Mouse (Mus musculus) stomach, embryonic 16.5 days (tissue): ENCODE data around the gene Fgd2. TPM values are rescaled to one million over a fixed set of nuclear protein-coding genes. Genes with fewer than 3 reads are reported as not detected.
"Not testable (repeated sequence)": the region's sequence is repeated elsewhere in the genome, so short reads cannot be mapped to it uniquely, and the experiment has no call there.

ENCODE experiments used
- ATAC-seq: fragments of 200-750 bp; cut with Nextera tagmentation; 2 replicates; pipeline ENCODE4 v1.8.0; 2017; ENCODE audit warnings: moderate number of reproducible peaks, moderate TSS enrichment; ENCODE audit not compliant: insufficient read depth, low FRiP score
- H3K27ac ChIP-seq: fragments of 300-500 bp; sonication (generic); 2 replicates; pipeline ENCODE4 v1.5.1; 2014; ENCODE audit warnings: low read length
- H3K27me3 ChIP-seq: fragments of 300-500 bp; sonication (generic); 2 replicates; pipeline ENCODE4 v1.6.1; 2014; ENCODE audit warnings: low read length, control low read depth, mixed read lengths; ENCODE audit not compliant: control insufficient read depth, insufficient read depth
- H3K36me3 ChIP-seq: fragments of 300-500 bp; sonication (generic); 2 replicates; pipeline ENCODE4 v1.6.1; 2014; ENCODE audit warnings: low read length; ENCODE audit not compliant: control insufficient read depth, insufficient read depth
- H3K4me1 ChIP-seq: fragments of 300-500 bp; sonication (generic); 2 replicates; pipeline ENCODE4 v1.6.1; 2014; ENCODE audit warnings: low read length, control low read depth, mixed read lengths; ENCODE audit not compliant: control insufficient read depth, insufficient read depth
- H3K4me2 ChIP-seq: fragments of 300-500 bp; sonication (generic); 2 replicates; pipeline ENCODE4 v1.6.1; 2014; ENCODE audit warnings: low read depth, low read length, mixed read lengths
- H3K4me3 ChIP-seq: fragments of 300-500 bp; sonication (generic); replicated peaks from 2 replicates; pipeline ENCODE4 v1.5.1; 2014; ENCODE audit warnings: mild to moderate bottlenecking, low read length
- H3K9ac ChIP-seq: fragments of 300-500 bp; sonication (generic); 2 replicates; pipeline ENCODE4 v1.6.1; 2014; ENCODE audit warnings: low read length
- H3K9me3 ChIP-seq: fragments of 300-500 bp; sonication (generic); replicated peaks from 2 replicates; pipeline ENCODE4 v1.6.1; 2016; ENCODE audit warnings: low read length, control low read depth; ENCODE audit not compliant: control insufficient read depth
- WGBS: fragments of 180-500 bp; shearing (Covaris S2); extraction: QIAGEN DNeasy Blood & Tissue Kit; methylation state at CpG from one replicate; pipeline ENCODE4 v1.1.7; 2014; 5-methylcytosine and 5-hydroxymethylcytosine counted together
- polyA plus RNA-seq: library from polyadenylated mRNA; unstranded; fragments of >200 nt; fragmentation: Nextera tagmentation; extraction: Ambion mirVana; gene quantifications from 2 replicates; pipeline ENCODE4 v1.2.1, GENCODE M21; 2015

Fgd2 gene
- polyA plus RNA-seq, 1 experiment from 2014 or later = 13.1 TPM

DNA sequence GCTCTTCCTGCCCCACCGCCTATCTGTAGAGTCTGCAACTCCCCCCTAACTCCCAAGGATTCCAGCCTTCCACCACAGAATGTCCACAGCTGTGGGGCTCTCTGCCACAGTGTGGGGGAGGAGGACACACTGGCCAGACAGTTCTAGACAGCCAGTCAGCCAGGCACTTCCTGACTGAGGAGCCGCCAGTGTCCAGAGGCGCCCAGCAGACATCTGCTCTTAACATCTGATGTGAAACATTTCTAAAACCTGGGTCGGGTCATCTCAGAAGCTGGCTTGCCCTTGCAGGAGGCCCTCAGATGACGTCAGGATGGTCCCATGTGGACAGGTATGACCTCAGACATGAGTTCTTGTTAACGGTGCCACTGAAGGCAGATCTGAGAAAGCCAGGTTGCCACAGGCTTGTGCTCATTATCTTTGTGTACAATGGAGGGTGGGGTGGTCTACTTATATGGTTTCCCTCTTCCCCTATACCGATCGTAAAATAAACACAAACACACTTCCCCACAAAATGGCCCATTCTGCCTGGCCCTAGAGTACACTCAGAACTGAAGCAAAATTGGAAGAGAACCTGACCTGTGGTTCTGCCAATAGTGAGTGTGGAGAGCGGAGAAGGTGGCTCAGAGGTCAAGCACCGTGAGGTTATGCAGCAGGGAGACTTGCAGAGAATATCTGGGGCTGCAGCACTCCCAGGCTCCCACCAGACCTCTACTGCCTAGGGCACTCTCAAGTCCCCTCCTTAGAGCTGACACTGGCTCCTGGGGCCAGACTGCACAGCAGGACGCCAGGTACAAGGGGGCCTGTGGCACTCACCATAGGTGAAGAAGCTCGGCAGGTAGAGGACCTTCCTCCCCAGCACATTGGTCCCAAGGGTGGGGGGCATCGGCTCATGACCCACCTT, 18.5 kb upstream of the Fgd2 start:
- H3K4me1 ChIP-seq = peaks cover 39% of the 10 kb centered on the region
- whole genome bisulfite sequencing = 37% methylated on average over 13 of the region's 13 CpGs
- no peaks in the 10 kb centered on the region for H3K27me3 ChIP-seq
- peak; percentile 73 for ATAC-seq
- H3K4me3 ChIP-seq = 0 out of 2 replicates have a peak overlapping the region, but pooled peaks have one; percentile 10
- peak overlapping the region; percentile 55 for H3K9ac ChIP-seq
- H3K4me2 ChIP-seq = peak overlapping the region; percentile 22; the same call in 1 of the 2 replicates
- no peaks in the 10 kb centered on the region for H3K9me3 ChIP-seq
- H3K27ac ChIP-seq = peak overlapping the region; percentile 84
- H3K36me3 ChIP-seq = peaks cover 18% of the 10 kb centered on the region; the same call in 1 of the 2 replicates

DNA sequence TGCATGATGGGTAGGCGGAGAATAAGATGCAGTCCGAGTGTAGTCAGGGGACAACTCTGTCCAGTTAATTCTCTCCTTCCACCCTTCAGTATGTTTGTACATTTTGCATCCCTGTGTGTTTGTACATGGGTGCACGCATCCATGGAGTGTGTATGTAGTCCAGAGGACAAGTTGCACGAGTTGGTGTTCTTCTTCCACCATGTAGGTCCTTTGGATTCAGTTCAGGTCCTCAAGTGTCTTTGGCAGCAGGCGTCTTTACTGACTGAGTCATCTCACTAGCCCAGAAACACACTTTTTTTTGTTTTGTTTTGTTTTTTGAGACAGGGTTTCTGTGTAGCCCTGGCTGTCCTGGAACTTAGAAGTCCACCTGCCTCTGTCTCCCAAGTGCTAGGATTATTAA, 17.5 kb upstream of the Fgd2 start:
- no peak overlapping the region for H3K27ac ChIP-seq

DNA sequence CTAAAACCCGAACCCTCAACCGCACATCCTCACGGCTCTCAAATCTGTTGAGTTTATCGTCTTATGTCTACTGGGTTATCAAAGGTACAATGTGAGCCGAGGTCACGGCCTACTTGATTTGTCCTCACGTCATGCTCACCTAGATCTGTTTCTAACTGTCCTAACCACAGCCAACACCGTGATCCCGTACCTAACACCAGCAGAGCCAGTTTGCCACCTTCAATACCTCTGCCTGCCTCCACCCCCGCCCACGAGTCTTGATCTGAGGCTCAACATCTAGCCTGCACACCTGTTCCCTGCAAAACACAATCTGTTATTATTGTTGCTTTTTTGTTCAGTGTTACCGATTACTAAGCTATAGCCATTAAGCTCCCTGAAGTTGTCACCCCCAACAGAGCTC, 15.4 kb upstream of the Fgd2 start:
- Histone ChIP-seq H3K9me3 (no peaks in the 10 kb centered on the region), H3K4me2 (no peak overlapping the region), H3K27me3 (no peaks in the 10 kb centered on the region), H3K36me3 (0 out of 2 replicates have a peak, but pooled peaks cover 12% of the 10 kb centered on the region), H3K4me1 (peaks cover 46% of the 10 kb centered on the region), H3K9ac (no peak overlapping the region), H3K27ac (no peak overlapping the region), H3K4me3 (no peak overlapping the region)
- WGBS = 83% methylated on average over 12 of the region's 12 CpGs
- no peak for ATAC-seq

More for the DNA sequence above, 17.5 kb upstream of the Fgd2 start:
- no peak overlapping the region for H3K4me2 ChIP-seq
- 84% methylated on average over 5 of the region's 5 CpGs for WGBS
- ATAC-seq = no peak
- H3K4me3 ChIP-seq = no peak overlapping the region
- no peaks in the 10 kb centered on the region for H3K9me3 ChIP-seq
- H3K36me3 ChIP-seq = peaks cover 15% of the 10 kb centered on the region; the same call in 1 of the 2 replicates
- H3K9ac ChIP-seq = no peak overlapping the region
- H3K4me1 ChIP-seq = peaks cover 42% of the 10 kb centered on the region
- H3K27me3 ChIP-seq = no peaks in the 10 kb centered on the region

DNA sequence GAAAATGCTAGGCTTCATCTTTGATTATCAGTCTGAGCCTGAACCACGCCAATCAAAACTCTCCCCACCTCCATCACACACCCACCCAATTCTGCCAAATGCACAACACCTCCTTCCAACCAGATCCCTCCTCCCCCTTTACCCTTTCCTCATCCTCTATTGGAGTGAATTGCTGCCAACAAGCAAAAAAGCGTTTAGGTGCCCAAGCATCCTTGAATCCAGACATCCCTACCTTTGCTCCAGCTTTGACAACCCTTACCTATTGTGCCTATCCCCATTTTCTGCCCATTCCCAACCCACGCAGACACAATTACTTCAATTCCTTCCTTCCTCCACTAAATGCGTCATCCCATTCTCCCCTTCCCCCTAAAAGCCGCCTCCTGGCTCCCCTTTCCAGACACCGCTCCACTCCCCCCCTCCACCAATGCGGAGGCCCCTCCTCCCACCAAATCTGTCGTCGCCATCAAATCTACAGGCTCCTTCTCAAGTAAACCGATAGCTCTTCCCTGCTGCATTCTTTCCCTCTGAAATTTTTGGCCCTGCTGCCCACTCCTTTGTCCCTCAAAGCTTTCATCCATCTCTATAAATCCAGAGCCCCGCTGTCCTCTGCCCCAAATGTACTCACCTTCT, 14.1 kb upstream of the Fgd2 start:
- no peak for ATAC-seq
- peaks cover 36% of the 10 kb centered on the region for H3K4me1 ChIP-seq
- H3K4me3 ChIP-seq = peak overlapping the region; percentile 74
- H3K27me3 ChIP-seq = no peaks in the 10 kb centered on the region
- H3K36me3 ChIP-seq = 0 out of 2 replicates have a peak, but pooled peaks cover 9% of the 10 kb centered on the region
- no peaks in the 10 kb centered on the region for H3K9me3 ChIP-seq
- H3K4me2 ChIP-seq = peak overlapping the region; percentile 88
- H3K9ac ChIP-seq = peak overlapping the region; percentile 89
- 2% methylated on average over 11 of the region's 11 CpGs for WGBS
- H3K27ac ChIP-seq = peak overlapping the region; percentile 84

DNA sequence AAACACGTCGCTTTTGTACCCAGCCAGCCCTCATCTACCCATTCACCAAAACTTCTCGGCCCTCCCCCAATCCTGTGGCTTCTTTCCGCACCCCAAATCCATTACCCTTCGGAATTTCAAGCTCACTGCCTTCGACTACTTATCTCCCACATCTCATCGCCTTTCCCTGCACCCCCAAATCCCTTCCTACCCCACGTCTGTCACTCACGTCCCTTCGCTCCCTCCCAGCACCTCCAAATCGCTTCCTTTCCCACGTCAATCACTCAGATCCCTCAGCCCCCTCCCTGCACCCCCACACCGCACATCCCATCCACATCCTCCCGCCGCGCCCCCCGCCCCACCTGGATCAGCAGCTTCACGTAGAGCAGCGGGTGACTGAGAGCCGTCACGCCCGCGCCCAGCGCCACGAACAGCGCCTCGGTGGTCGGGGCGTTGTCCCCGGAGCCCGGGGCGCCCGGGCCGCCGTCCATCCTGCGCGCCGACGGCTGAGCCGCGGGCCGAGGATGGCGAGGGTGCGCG, 13.5 kb upstream of the Fgd2 start:
- under 1% methylated on average over 45 of the region's 45 CpGs for WGBS
- Histone ChIP-seq H3K9ac (peak overlapping the region; percentile 89), H3K4me1 (peaks cover 30% of the 10 kb centered on the region), H3K36me3 (0 out of 2 replicates have a peak, but pooled peaks cover 9% of the 10 kb centered on the region), H3K27me3 (no peaks in the 10 kb centered on the region), H3K27ac (peak overlapping the region; percentile 84), H3K4me2 (peak overlapping the region; percentile 88), H3K4me3 (peak overlapping the region; percentile 74), H3K9me3 (no peaks in the 10 kb centered on the region)
- no peak; the same call in 1 of the 2 replicates for ATAC-seq

DNA sequence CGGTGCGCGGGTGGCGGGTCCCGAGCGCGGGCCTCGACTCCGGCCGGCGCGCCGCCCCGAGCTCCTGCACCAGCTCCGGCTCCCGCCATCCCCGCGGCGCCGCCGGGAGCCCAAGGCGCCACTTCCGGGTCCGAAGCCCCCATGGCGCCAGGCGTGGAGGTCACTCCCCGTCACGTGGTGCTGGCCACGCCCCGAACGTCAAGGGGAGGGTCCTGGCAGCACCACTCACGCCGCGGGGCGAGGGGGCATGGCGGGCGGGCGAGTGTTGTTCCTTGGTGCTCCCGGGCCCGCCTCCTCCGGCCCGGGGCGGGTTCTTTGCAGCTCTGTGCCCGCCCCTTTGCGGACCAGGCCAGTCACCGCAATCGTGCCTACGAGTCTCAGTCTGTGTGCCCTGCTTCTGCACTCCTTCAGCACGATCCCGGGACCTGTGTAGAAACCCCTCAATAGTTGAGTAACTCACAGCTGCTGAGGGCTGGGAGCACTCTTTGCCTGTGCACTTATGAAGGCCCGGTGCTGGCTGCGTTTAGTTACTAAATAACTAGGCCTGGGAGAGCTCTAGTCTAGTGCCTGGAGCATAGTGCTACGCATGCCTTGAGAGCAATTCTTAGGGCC, 13.0 kb upstream of the Fgd2 start, which contains the start of gene Mtch1:
Mtch1 (minus strand) TSS at position 290 of the 612 bp plus-strand sequence.
- peaks cover 24% of the 10 kb centered on the region for H3K4me1 ChIP-seq
- peak within 1 kb of the TSS; percentile 89 for H3K9ac ChIP-seq
- H3K4me2 ChIP-seq = peak within 1 kb of the TSS; percentile 88
- H3K9me3 ChIP-seq = no peaks in the 10 kb centered on the region
- H3K4me3 ChIP-seq = peak within 1 kb of the TSS; percentile 74
- no peaks in the 10 kb centered on the region for H3K27me3 ChIP-seq
- H3K27ac ChIP-seq = peak within 1 kb of the TSS; percentile 94
- peak; percentile 98 for ATAC-seq
- H3K36me3 ChIP-seq = 0 out of 2 replicates have a peak, but pooled peaks cover 9% of the 10 kb centered on the region
- under 1% methylated on average over 39 of the region's 53 CpGs for WGBS

DNA sequence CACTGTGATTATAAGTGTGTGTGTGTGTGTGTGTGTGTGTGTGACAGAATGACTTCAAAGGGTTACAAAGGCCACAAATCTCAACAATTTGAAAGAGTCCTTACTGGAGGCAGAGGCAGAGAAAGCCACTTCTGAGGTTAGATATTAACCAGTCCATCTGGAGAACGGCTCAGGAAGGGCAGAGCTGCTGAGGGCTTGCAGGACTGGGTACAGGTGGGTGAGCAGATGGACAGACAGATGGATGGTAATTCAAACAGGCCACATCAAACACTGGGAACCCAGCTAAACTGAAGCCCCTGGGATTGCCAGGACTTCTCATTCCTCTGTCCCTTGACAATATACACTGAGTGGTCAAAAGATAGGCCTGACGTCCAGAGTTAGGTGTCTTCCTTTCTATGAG, 11.7 kb upstream of the Fgd2 start:
- Histone ChIP-seq H3K4me1 (peaks cover 20% of the 10 kb centered on the region), H3K4me3 (no peak overlapping the region), H3K9me3 (no peaks in the 10 kb centered on the region), H3K36me3 (no peaks in the 10 kb centered on the region), H3K9ac (no peak overlapping the region), H3K27me3 (no peaks in the 10 kb centered on the region), H3K4me2 (no peak overlapping the region), H3K27ac (no peak overlapping the region)
- 71% methylated on average over 2 of the region's 2 CpGs for WGBS
- no peak for ATAC-seq

DNA sequence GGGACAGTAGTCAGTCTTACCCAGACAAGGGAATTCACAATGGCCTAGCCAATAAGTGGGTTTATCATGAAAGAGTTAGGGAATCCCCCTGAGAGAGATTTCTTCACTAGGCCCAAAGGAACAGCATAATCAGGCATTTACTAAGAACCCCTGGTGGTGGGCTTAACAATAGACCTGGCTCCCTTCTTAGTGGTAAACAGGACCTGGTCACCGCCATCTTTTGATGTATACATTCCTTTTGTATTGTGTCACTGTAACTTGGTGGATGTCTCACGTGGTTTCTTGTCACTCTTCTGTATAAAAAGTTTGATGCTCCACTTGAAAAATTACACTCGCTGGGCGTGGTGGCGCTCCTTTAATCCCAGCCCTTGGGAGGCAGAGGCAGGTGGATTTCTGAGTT, 9.7 kb upstream of the Fgd2 start:
- H3K9me3 ChIP-seq, H3K27ac ChIP-seq, H3K36me3 ChIP-seq, H3K4me3 ChIP-seq, H3K4me2 ChIP-seq, H3K9ac ChIP-seq, H3K27me3 ChIP-seq, ATAC-seq: not testable (repeated sequence)
- peaks cover 25% of the 10 kb centered on the region for H3K4me1 ChIP-seq
- 77% methylated on average over 5 of the region's 5 CpGs for WGBS
